Mouse (Mus musculus) midbrain, postnatal 0 days (tissue): ENCODE data around the gene Fbxl8. TPM values are rescaled to one million over a fixed set of nuclear protein-coding genes. Genes with fewer than 3 reads are reported as not detected.

ENCODE experiments used
- ATAC-seq: fragments of 200-750 bp; cut with Nextera tagmentation; 2 replicates; pipeline ENCODE4 v1.8.0; 2017; ENCODE audit warnings: moderate number of reproducible peaks, mild to moderate bottlenecking, moderate TSS enrichment, moderate library complexity; ENCODE audit not compliant: low FRiP score
- DNase-seq: peaks from one replicate; pipeline ENCODE4 v3.0.0-alpha.2; 2015; ENCODE audit warnings: low spot score
- H3K27ac ChIP-seq: fragments of 300-500 bp; sonication (generic); 2 replicates; pipeline ENCODE4 v1.5.1; 2014; ENCODE audit warnings: low read depth, mild to moderate bottlenecking, low read length, mixed read lengths
- H3K27me3 ChIP-seq: fragments of 300-500 bp; sonication (generic); 2 replicates; pipeline ENCODE4 v1.6.1; 2014; ENCODE audit warnings: low read length, control low read depth, mixed read lengths; ENCODE audit not compliant: insufficient read depth
- H3K36me3 ChIP-seq: fragments of 300-500 bp; sonication (generic); 2 replicates; pipeline ENCODE4 v1.6.1; 2014; ENCODE audit warnings: low read length, control low read depth, mixed read lengths; ENCODE audit not compliant: insufficient read depth
- H3K4me1 ChIP-seq: fragments of 300-500 bp; sonication (generic); 2 replicates; pipeline ENCODE4 v1.6.1; 2014; ENCODE audit warnings: mild to moderate bottlenecking, control low read depth, antibody characterized with exemption, low read length, mixed read lengths; ENCODE audit not compliant: insufficient read depth
- H3K4me2 ChIP-seq: fragments of 300-500 bp; sonication (generic); 2 replicates; pipeline ENCODE4 v1.6.1; 2014; ENCODE audit warnings: low read depth, mild to moderate bottlenecking, low read length, mixed read lengths; ENCODE audit not compliant: poor library complexity, severe bottlenecking
- H3K4me3 ChIP-seq: fragments of 300-500 bp; sonication (generic); 2 replicates; pipeline ENCODE4 v1.5.1; 2014; ENCODE audit warnings: low read depth, mild to moderate bottlenecking, low read length, moderate library complexity
- H3K9ac ChIP-seq: fragments of 300-500 bp; sonication (generic); replicated peaks from 2 replicates; pipeline ENCODE4 v1.6.1; 2014; ENCODE audit warnings: mild to moderate bottlenecking, low read length, moderate library complexity, mixed read lengths; ENCODE audit not compliant: poor library complexity, severe bottlenecking
- H3K9me3 ChIP-seq: fragments of 300-500 bp; sonication (generic); 2 replicates; pipeline ENCODE4 v1.6.1; 2016; ENCODE audit warnings: low read length, control low read depth
- CTCF ChIP-seq: IDR thresholded peaks from 2 replicates; pipeline ENCODE4 v1.5.1; 2016; ENCODE audit warnings: antibody characterized with exemption, mild to moderate bottlenecking
- WGBS: fragments of 180-500 bp; shearing (Covaris S2); extraction: QIAGEN DNeasy Blood & Tissue Kit; methylation state at CpG from one replicate; pipeline ENCODE4 v1.1.7; 2014; 5-methylcytosine and 5-hydroxymethylcytosine counted together
- polyA plus RNA-seq: library from polyadenylated mRNA; unstranded; fragments of >200 nt; fragmentation: Nextera tagmentation; extraction: Ambion mirVana; gene quantifications from 2 replicates; pipeline ENCODE4 v1.2.1, GENCODE M21; 2015
- total RNA-seq: library from RNA; depleted of rRNA; stranded (reverse); fragments of >200 nt; gene quantifications from 2 replicates; pipeline ENCODE4 v1.2.3, GENCODE M21; 2014; rRNA removed

The Fbxl8 gene
- 0.52 and 0.77 TPM in 2 replicates for total RNA-seq
- polyA plus RNA-seq, result 0.83 and 0.85 TPM in 2 replicates

- no peaks in the 10 kb centered on the region for H3K36me3 ChIP-seq
- H3K27ac ChIP-seq, result no peak within 1 kb of the TSS
- H3K27me3 ChIP-seq, result peaks cover 54% of the 10 kb centered on the region
- H3K4me2 ChIP-seq, result peak within 1 kb of the TSS; percentile 95
- TF ChIP-seq CTCF, result peak; percentile 6; the same call in 1 of the 2 replicates
- no peaks in the 10 kb centered on the region for H3K4me1 ChIP-seq
- peak within 1 kb of the TSS; percentile 51 for H3K9ac ChIP-seq
- 1% methylated on average over 53 of the region's 54 CpGs for WGBS
- DNase-seq, result no peak
- no peaks in the 10 kb centered on the region for H3K9me3 ChIP-seq
- H3K4me3 ChIP-seq, result peak within 1 kb of the TSS; percentile 67
- ATAC-seq, result no peak
Measured at GRCm38 (mm10) chr8:105264024-105264982, at the start of gene Fbxl8, which contains the start of gene Tradd. Gene Fbxl8, plus strand, starts transcription at chr8:105264648. Gene Tradd, minus strand, starts transcription at chr8:105264609.

GRCm38 (mm10) chr8:105217926-105218522 lies 46.4 kb upstream of the Fbxl8 start:
- Histone ChIP-seq H3K4me2 (no peak overlapping the region), H3K27me3 (no peaks in the 10 kb centered on the region), H3K36me3 (no peaks in the 10 kb centered on the region; the same call in 1 of the 2 replicates), H3K27ac (no peak overlapping the region), H3K9ac (no peak overlapping the region), H3K4me1 (no peaks in the 10 kb centered on the region), H3K4me3 (no peak overlapping the region), H3K9me3 (no peaks in the 10 kb centered on the region)
- peak; percentile 92 for TF ChIP-seq CTCF
- DNase-seq (peak; percentile 92), ATAC-seq (no peak)
- WGBS, result 84% methylated on average over 5 of the region's 5 CpGs

- Histone ChIP-seq H3K27me3 (no peaks in the 10 kb centered on the region), H3K36me3 (no peaks in the 10 kb centered on the region), H3K4me2 (no peak overlapping the region), H3K4me1 (peaks cover 9% of the 10 kb centered on the region), H3K9ac (no peak overlapping the region), H3K27ac (no peak overlapping the region), H3K4me3 (no peak overlapping the region), H3K9me3 (no peaks in the 10 kb centered on the region)
- no peak for ATAC-seq
- no peak for DNase-seq
- TF ChIP-seq CTCF, result no peak
- WGBS, result 87% methylated on average over 7 of the region's 7 CpGs
Measured at GRCm38 (mm10) chr8:105223850-105224249, 40.6 kb upstream of the Fbxl8 start.

DNA sequence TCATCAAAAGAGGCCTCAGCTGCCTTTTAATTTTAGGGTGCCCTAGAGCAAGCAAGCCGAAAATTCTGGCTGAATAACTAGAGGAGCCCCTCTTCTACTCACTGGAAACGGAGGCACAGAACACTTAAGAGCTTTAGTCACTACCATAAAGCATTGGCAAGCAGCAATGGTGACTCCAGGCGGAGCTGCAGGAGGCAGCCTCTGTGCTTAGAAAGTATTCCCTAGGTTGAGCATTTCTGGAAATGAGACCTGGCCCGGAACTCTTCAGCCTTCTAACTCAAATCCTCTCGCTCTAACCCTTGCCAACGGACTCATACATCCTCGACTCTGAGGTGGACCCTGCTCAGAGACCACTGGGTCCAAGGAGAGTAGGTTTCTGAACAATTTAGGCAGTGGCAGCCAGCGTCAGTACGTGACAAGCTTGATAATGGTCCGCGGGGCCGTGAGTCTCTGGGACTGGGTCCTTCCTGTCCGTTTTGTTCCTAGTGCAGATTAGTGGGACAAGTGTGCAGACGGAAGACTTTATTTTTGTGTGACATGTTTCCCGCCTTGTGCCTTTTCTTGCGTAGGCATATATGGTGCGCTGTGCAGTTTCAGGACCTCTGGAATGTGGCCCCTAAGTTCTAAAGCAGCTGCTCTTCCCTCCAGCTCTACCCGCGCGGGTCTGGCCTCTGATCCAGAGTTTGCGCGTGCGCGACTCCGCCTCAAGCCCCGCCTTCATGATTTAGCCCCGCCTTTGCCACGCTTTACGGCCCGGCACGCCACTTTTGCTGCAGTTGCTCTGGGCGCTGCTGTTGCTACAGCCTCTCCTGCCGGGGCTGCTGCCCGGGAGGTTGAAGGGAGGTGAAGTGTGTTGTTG lies 39.8 kb upstream of the Fbxl8 start, which contains the start of gene D230025D16Rik:
Gene D230025D16Rik (plus strand): TSS at position 733 of the 859 bp plus-strand sequence.
- Histone ChIP-seq H3K27me3 (no peaks in the 10 kb centered on the region), H3K4me1 (peaks cover 9% of the 10 kb centered on the region), H3K27ac (peak within 1 kb of the TSS; percentile 80), H3K4me2 (peak within 1 kb of the TSS; percentile 68), H3K36me3 (no peaks in the 10 kb centered on the region), H3K9ac (peak within 1 kb of the TSS; percentile 91), H3K9me3 (no peaks in the 10 kb centered on the region), H3K4me3 (peak within 1 kb of the TSS; percentile 96)
- WGBS, result 2% methylated on average over 34 of the region's 34 CpGs
- TF ChIP-seq CTCF, result no peak
- DNase-seq (peak; percentile 96), ATAC-seq (peak; percentile 95)

DNA sequence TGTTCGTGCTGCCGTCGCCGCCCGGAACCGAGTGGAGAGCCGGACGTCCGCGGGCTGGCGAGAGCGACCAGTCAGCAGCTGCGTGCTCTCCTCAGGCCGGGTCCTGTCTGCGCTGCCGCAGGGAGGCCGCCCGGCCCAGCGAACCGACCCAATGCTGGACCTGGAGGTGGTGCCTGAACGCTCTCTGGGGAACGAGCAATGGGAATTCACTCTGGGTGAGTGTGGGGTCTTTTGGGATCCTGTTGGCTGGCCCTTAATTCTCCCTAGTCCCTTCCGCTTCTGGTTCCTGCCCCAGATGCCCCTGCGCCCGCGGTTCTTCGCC lies 39.2 kb upstream of the Fbxl8 start:
- H3K36me3 ChIP-seq, result no peaks in the 10 kb centered on the region
- no peaks in the 10 kb centered on the region for H3K27me3 ChIP-seq
- under 1% methylated on average over 27 of the region's 27 CpGs for WGBS
- H3K9me3 ChIP-seq, result no peaks in the 10 kb centered on the region
- ATAC-seq (no peak), DNase-seq (no peak)
- peak overlapping the region; percentile 68 for H3K4me2 ChIP-seq
- H3K4me1 ChIP-seq, result peaks cover 9% of the 10 kb centered on the region
- peak overlapping the region; percentile 96 for H3K4me3 ChIP-seq
- TF ChIP-seq CTCF, result no peak
- peak overlapping the region; percentile 80 for H3K27ac ChIP-seq
- H3K9ac ChIP-seq, result peak overlapping the region; percentile 91
